8 mouse cellular contexts compared by ENCODE assay signal in the genomic region with DNA sequence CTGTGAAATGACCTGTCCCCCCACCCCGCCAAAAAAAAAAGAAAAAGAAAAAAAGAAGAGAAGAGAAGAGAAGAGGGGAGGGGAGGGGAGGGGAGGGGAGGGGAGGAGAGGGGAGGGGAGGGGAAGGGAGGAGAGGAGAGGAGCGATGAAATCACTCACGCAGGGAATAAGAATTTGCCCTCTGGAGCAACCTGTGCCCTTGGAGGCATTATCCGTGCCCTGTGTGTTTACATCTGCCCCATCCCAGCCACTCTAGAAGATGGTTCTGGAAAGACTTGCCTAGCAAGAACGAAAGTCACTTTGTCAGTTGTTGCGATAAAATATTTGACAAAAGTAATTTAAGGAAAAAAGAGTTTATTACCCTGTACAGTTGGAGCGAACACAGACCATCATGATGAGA. TPM values are rescaled to one million over a fixed set of nuclear protein-coding genes. Genes with fewer than 3 reads are reported as not detected.
DNase-seq lines count a peak whose midpoint lies in the region; ATAC-seq and TF ChIP-seq lines count a peak whose summit lies in the region.

No protein-coding gene starts in this region.

- TF ChIP-seq POLR2A in cerebellum, adult 2 months (IDR thresholded peaks at IDR 0.05; ENCODE audit: borderline replicate concordance, insufficient read depth, low read length), result no peak

- H3K27ac ChIP-seq in cerebellum, adult 2 months (ENCODE audit: insufficient read depth, low read length), result no peak overlapping the region
- H3K27ac ChIP-seq in limb, embryonic 12.5 days, result no peak overlapping the region
- H3K27ac ChIP-seq in stomach, embryonic 15.5 days, result no peak overlapping the region

- no peaks in the 10 kb centered on the region for H3K27me3 ChIP-seq in cerebellum, adult 2 months (ENCODE audit: control insufficient read depth, insufficient read depth, low read length)
- no peaks in the 10 kb centered on the region for H3K27me3 ChIP-seq in megakaryocyte, embryonic 14.5 days (replicated peaks)
- H3K27me3 ChIP-seq in limb, embryonic 12.5 days, result no peaks in the 10 kb centered on the region
- no peaks in the 10 kb centered on the region for H3K27me3 ChIP-seq in stomach, embryonic 15.5 days (replicated peaks)

- H3K4me3 ChIP-seq in cerebellum, adult 2 months (replicated peaks; ENCODE audit: insufficient read depth, low read depth, low read length), result peak overlapping the region; percentile 78
- H3K4me3 ChIP-seq in megakaryocyte, embryonic 14.5 days (replicated peaks), result peak overlapping the region; percentile 99
- peak overlapping the region; percentile 97 for H3K4me3 ChIP-seq in limb, embryonic 12.5 days (replicated peaks)
- H3K4me3 ChIP-seq in stomach, embryonic 15.5 days (replicated peaks), result peak overlapping the region; percentile 95

- no peaks in the 10 kb centered on the region for H3K9me3 ChIP-seq in megakaryocyte, embryonic 14.5 days
- no peaks in the 10 kb centered on the region for H3K9me3 ChIP-seq in limb, embryonic 12.5 days
- no peaks in the 10 kb centered on the region for H3K9me3 ChIP-seq in stomach, embryonic 15.5 days

- TF ChIP-seq CTCF in cerebellum, adult 2 months (IDR thresholded peaks at IDR 0.05; ENCODE audit: borderline replicate concordance, insufficient read depth, low read depth, low read length), result no peak

- DNase-seq in cerebellum, adult 2 months, result no peak
- no peak for DNase-seq in frontal cortex, postnatal 14 days (ENCODE audit: low spot score in 2 of 2)
- DNase-seq in gastrocnemius, adult 8-10 months (ENCODE audit: low spot score in 2 of 2), result no peak

- 37% methylated on average over 6 of the region's 7 CpGs for WGBS in cerebellum, adult 2 months
- WGBS in limb, embryonic 12.5 days, result 30% methylated on average over 6 of the region's 7 CpGs
- WGBS in stomach, embryonic 15.5 days, result 21% methylated on average over 6 of the region's 7 CpGs

- H3K4me1 ChIP-seq in cerebellum, adult 2 months (ENCODE audit: control insufficient read depth, insufficient read depth, low read length), result 0 out of 2 replicates have a peak, but pooled peaks cover 3% of the 10 kb centered on the region
- H3K4me1 ChIP-seq in megakaryocyte, embryonic 14.5 days, result peaks cover 45% of the 10 kb centered on the region
- H3K4me1 ChIP-seq in limb, embryonic 12.5 days (replicated peaks), result peaks cover 10% of the 10 kb centered on the region; the same call in 1 of the 2 replicates
- peaks cover 5% of the 10 kb centered on the region; the same call in 1 of the 2 replicates for H3K4me1 ChIP-seq in stomach, embryonic 15.5 days

- no peak overlapping the region for H3K9ac ChIP-seq in limb, embryonic 12.5 days (replicated peaks)
- no peak overlapping the region for H3K9ac ChIP-seq in stomach, embryonic 15.5 days

- H3K4me2 ChIP-seq in limb, embryonic 12.5 days, result peak overlapping the region; percentile 83
- H3K4me2 ChIP-seq in stomach, embryonic 15.5 days, result peak overlapping the region; percentile 64

- ATAC-seq in cerebellum, adult (ENCODE audit: insufficient number of reproducible peaks, low FRiP score, low TSS enrichment), result no peak
- ATAC-seq in megakaryocyte, adult 5-6 weeks (ENCODE audit: poor library complexity, severe bottlenecking), result no peak
- no peak for ATAC-seq in limb, embryonic 12.5 days (ENCODE audit: insufficient number of reproducible peaks, insufficient read depth, low FRiP score, low TSS enrichment, low read depth)
- ATAC-seq in stomach, embryonic 15.5 days (ENCODE audit: insufficient read depth, low FRiP score, low read depth), result no peak

- H3K36me3 ChIP-seq in megakaryocyte, embryonic 14.5 days (replicated peaks; ENCODE audit: low read length), result no peaks in the 10 kb centered on the region
- no peaks in the 10 kb centered on the region for H3K36me3 ChIP-seq in limb, embryonic 12.5 days
- H3K36me3 ChIP-seq in stomach, embryonic 15.5 days, result no peaks in the 10 kb centered on the region

RNA-seq across cellular contexts. Expression of a gene that starts 0.4 kb away (rescaled TPM):
- 72.2 and 76.8 TPM in 2 replicates for polyA plus RNA-seq in cerebellum, adult 2 months (2012; rRNA removed)
- polyA plus RNA-seq in megakaryocyte, embryonic 14.5 days (2012; ENCODE audit: insufficient read depth, low replicate concordance), result 60.1 and 80.6 TPM in 2 replicates
- 105 and 111 TPM in 2 replicates for total RNA-seq in megakaryocyte, adult 5-6 weeks (2015)
- 92.7 and 98.5 TPM in 2 replicates for total RNA-seq in megakaryocyte, adult 5-6 weeks (2017)
- 70.3 and 72.6 TPM in 2 replicates for polyA plus RNA-seq in limb, embryonic 12.5 days (2016; fragmentation: Nextera tagmentation; extraction: Ambion mirVana)
- polyA plus RNA-seq in stomach, embryonic 15.5 days (2015; fragmentation: Nextera tagmentation; extraction: Ambion mirVana), result 84.5 and 91.5 TPM in 2 replicates
- 100 to 1,000 TPM in 3 of 4 experiments, 10 to 100 TPM in 1; 92.6 to 112 (median 104) TPM for total RNA-seq in gastrocnemius, adult 8-10 months (2022)
